Mouse (Mus musculus) cerebellum, adult 9-11 months (tissue): ENCODE data around the gene Mrps16.
A peak's percentile ranks its signal among the peaks of the same experiment; 100 is the strongest.

Experiments
- DNase-seq: peaks from one replicate; pipeline ENCODE4 v3.0.0; 2022

Gene Mrps16

GRCm38 (mm10) chr14:20363230-20363629, 30.2 kb downstream of the Mrps16 start:
- DNase-seq, result no peak

- peak; percentile 90 for DNase-seq
These were observed 45.4 kb downstream of the Mrps16 start, which contains the start of the genes Ecd and Fam149b for GRCm38 (mm10) chr14:20347991-20348541. Gene Ecd (minus strand): TSS chr14:20348121. Gene Fam149b (plus strand): TSS chr14:20348162.

- no peak for DNase-seq
These were observed 45.9 kb downstream of the Mrps16 start for GRCm38 (mm10) chr14:20347441-20347990.

- DNase-seq, result no peak
These were observed 47.5 kb downstream of the Mrps16 start for GRCm38 (mm10) chr14:20345885-20346284.

- no peak for DNase-seq
These were observed 52.6 kb downstream of the Mrps16 start for GRCm38 (mm10) chr14:20340866-20341265.

GRCm38 (mm10) chr14:20340149-20340548, 53.3 kb downstream of the Mrps16 start:
- no peak for DNase-seq

GRCm38 (mm10) chr14:20339415-20339814, 54.0 kb downstream of the Mrps16 start:
- DNase-seq, result no peak
